Mouse (Mus musculus): Measurements from ENCODE around the gene Kncn. TPM values are rescaled to one million over a fixed set of nuclear protein-coding genes. Genes with fewer than 3 reads are reported as not detected.
A peak's percentile ranks its signal among the peaks of the same experiment; 100 is the strongest.

The Kncn gene
- total RNA-seq, 2 experiments from 2014 or later = not detected

DNA sequence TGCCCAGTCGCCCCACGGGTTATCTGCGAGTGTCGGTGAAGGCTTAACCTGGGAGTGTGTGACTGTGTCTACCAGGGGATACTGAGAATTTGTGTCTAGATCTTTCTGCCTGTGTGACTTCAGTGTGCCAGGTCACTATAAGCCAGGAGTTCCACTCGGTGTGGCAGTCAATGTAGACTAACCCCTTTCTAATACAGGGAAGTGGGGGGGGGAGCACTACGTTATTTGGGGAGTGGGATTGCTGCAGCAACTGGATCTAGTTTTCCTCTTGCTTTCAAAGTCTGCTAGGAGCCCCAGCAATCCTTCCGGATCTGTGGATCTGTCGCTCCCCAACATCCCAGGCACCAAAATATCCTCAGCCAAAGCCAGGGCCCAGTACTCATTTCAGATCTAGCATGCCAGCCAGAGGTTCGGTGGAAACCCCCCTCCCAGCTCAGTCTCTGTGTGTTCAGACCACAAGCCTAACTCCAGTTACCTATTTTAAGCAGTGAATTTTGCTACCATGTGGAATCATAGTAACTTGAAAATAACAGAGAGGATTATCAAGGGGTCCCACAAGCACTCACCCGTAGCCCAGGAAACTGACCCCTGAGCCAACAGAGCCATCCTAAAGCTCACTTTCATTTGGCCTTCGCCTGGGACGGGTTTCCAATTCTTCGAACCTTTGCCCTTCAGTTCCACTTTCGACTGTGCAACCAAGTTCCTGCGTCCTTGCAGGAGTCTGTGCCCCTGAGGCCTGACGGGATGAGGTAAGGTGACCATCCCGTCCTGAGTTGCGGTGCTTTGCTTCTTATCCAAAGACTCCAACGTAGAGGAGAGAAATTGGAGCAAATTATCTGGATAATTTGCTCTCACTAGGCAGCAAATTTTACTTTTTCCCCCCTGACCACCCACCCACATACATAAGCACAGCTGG, 53.1 kb downstream of the Kncn start:
- no peak for DNase-seq

DNA sequence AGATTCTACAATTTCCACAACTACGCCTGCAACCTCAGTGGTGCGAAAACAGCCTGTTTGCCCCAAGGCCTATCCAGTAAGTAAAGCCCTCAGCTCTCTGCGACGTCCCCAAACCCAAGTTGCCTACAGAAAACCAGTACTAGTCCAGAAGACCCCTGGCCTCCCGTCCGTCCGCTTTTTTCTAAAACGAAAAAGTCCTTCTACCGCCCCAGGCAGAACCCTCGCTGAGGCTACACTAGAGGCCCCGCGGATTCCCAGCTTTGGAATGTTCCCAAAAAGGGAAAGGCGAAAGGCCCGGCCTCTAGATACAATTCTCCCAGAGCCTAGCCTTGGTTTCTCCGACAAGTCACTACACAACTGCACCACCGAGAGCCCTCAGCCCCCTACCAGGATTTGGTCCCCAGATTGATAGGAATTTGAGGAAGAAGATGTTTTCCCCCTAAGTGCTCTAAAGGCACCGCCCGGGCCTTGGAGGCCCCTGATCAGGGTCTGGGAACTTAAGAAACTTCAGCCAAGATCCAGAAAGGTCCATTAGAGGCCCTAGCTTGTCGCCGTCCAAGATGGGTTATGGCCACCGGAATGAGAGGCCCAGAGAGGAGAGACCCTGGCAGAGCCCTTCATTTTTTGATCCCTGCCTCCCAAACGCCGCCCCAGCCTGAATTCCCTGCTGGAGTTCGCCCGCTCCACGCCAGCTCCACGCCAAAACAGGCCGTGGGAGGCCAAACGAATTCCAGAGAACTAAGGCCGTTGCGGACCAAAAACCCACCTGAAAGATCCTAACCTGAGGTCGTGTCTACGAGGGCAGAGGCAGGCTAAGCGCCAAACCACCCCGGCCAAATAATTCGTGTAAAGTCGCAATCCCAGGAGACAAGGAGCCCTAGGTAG, 54.3 kb downstream of the Kncn start:
- DNase-seq = peak; percentile 33

Other genes with a start within 250 kb of the Kncn start
- 10 to 100 TPM in 1 of 2 experiments, 1 to 10 TPM in 1; 9.0 to 10.2 TPM for gene Cyp4b1, start 236.7 kb upstream of the Kncn start, total RNA-seq (2021)
- gene Efcab14, start 146.7 kb upstream of the Kncn start, total RNA-seq (2021) = 10 to 100 TPM; 33.4 to 35.2 TPM
- 1 to 10 TPM in 1 of 2 experiments, under 1 TPM in 1; 0.60 to 1.2 TPM for gene Tex38, start 103.4 kb upstream of the Kncn start, total RNA-seq (2021)
- 10 to 100 TPM; 56.1 to 59.3 TPM for gene Atpaf1, start 99.6 kb upstream of the Kncn start, total RNA-seq (2021)
- gene Mob3c, start 56.3 kb upstream of the Kncn start, total RNA-seq (2021) = 1 to 10 TPM; 6.3 to 8.1 TPM
- 10 to 100 TPM; 22.1 to 23.6 TPM for gene Mknk1, start 45.2 kb upstream of the Kncn start, total RNA-seq (2021)
- gene 6430628N08Rik, start 6.3 kb downstream of the Kncn start, total RNA-seq (2021) = not detected
- gene Dmbx1, start 55.5 kb downstream of the Kncn start, total RNA-seq (2021) = not detected
- gene Faah, start 133.5 kb downstream of the Kncn start, total RNA-seq (2021) = 1 to 10 TPM; 1.3 to 1.6 TPM
- gene Nsun4, start 169.5 kb downstream of the Kncn start, total RNA-seq (2021) = 10 to 100 TPM; 27.0 to 28.6 TPM
- 1,000 to 10,000 TPM; 1,575 to 1,686 TPM for gene Uqcrh, start 190.7 kb downstream of the Kncn start, total RNA-seq (2021)
- gene Lrrc41, start 190.9 kb downstream of the Kncn start, total RNA-seq (2021) = 10 to 100 TPM; 40.6 to 41.5 TPM
- 10 to 100 TPM; 10.4 to 10.6 TPM for gene Rad54l, start 239.3 kb downstream of the Kncn start, total RNA-seq (2021)
- 10 to 100 TPM; 83.3 to 84.7 TPM for gene Pomgnt1, start 239.4 kb downstream of the Kncn start, total RNA-seq (2021)

Data from heart, postnatal 4 days (tissue).